Mouse (Mus musculus) heart, adult 2 months (tissue): ENCODE data around the gene Dock2. TPM values are rescaled to one million over a fixed set of nuclear protein-coding genes. Genes with fewer than 3 reads are reported as not detected.

Source experiments
- DNase-seq, 2 experiments: peaks; one replicate each; pipeline ENCODE4 v3.0.0; 2021
- H3K27ac ChIP-seq: fragments of 200-600 bp; 2 replicates; pipeline ENCODE4 v1.8.1; 2022
- H3K27me3 ChIP-seq: fragments of 200-500 bp; 2 replicates; pipeline ENCODE4 v1.6.1; 2012; ENCODE audit warnings: mild to moderate bottlenecking, low read length, inconsistent platforms, mixed read lengths; ENCODE audit not compliant: control insufficient read depth, insufficient read depth
- H3K36me3 ChIP-seq: fragments of 200-500 bp; 2 replicates; pipeline ENCODE4 v1.6.1; 2012; ENCODE audit warnings: low read length, inconsistent platforms; ENCODE audit not compliant: control insufficient read depth, insufficient read depth
- H3K4me1 ChIP-seq: fragments of 200-500 bp; 2 replicates; pipeline ENCODE4 v1.6.1; 2011; ENCODE audit warnings: low read length; ENCODE audit not compliant: control insufficient read depth, insufficient read depth
- H3K4me3 ChIP-seq: fragments of 200-600 bp; 2 replicates; pipeline ENCODE4 v1.8.1; 2022
- H3K79me2 ChIP-seq: fragments of 200-500 bp; replicated peaks from 2 replicates; pipeline ENCODE4 v1.6.1; 2012; ENCODE audit warnings: mild to moderate bottlenecking, inconsistent platforms, low read length, moderate library complexity, mixed read lengths; ENCODE audit not compliant: control insufficient read depth, insufficient read depth
- H3K9ac ChIP-seq: fragments of 200-500 bp; 2 replicates; pipeline ENCODE4 v1.6.1; 2012; ENCODE audit warnings: low read depth, mild to moderate bottlenecking, control low read depth, inconsistent platforms, low read length, mixed read lengths
- CTCF ChIP-seq: fragments of 200-600 bp; IDR thresholded peaks from 2 replicates; pipeline ENCODE4 v1.8.1; 2022; ENCODE audit warnings: antibody characterized with exemption, mild to moderate bottlenecking, moderate library complexity
- EP300 ChIP-seq: fragments of 200-500 bp; IDR thresholded peaks from 2 replicates; pipeline ENCODE4 v1.6.1; 2011; ENCODE audit warnings: low read depth, low read length, control low read depth; ENCODE audit not compliant: insufficient read depth
- POLR2A ChIP-seq: fragments of 200-500 bp; IDR thresholded peaks from 2 replicates; pipeline ENCODE4 v1.6.1; 2011; ENCODE audit warnings: mild to moderate bottlenecking, low read depth, low read length, control low read depth; ENCODE audit not compliant: insufficient read depth
- WGBS: fragments of 180-500 bp; shearing (Covaris S2); methylation state at CpG from one replicate; pipeline ENCODE4 v1.1.7; 2018; 5-methylcytosine and 5-hydroxymethylcytosine counted together
- intact Hi-C: fragments of 180-260 bp; cut with DNase I; formaldehyde crosslinking; loops from one replicate; pipeline ENCODE4 v1.15.1; 2025
- polyA plus RNA-seq: library from polyadenylated mRNA; depleted of rRNA; stranded (reverse); fragments of >200 nt; gene quantifications from 2 replicates; pipeline ENCODE4 v1.2.3, GENCODE M21; 2012
- total RNA-seq, 2 experiments: library from RNA; stranded (reverse); gene quantifications; 2 replicates each; pipeline ENCODE4 v1.2.3; 2021

Gene Dock2
- total and polyA plus RNA-seq, 3 experiments = 1.7 to 3.4 (median 2.3) TPM

- Histone ChIP-seq H3K4me1 (no peaks in the 10 kb centered on the region), H3K9ac (no peak overlapping the region), H3K36me3 (no peaks in the 10 kb centered on the region), H3K27ac (no peak overlapping the region), H3K4me3 (no peak overlapping the region), H3K27me3 (no peaks in the 10 kb centered on the region), H3K79me2 (no peaks in the 10 kb centered on the region)
- whole genome bisulfite sequencing = 85% methylated on average over 11 of the region's 11 CpGs
- no peak for DNase-seq
- TF ChIP-seq EP300 (no peak), POLR2A (no peak), CTCF (no peak)
- intact Hi-C loops = no loop called here
Measured at GRCm38 (mm10) chr11:34708278-34708677, 75.4 kb downstream of the Dock2 start.

GRCm38 (mm10) chr11:34707360-34707759 is 76.3 kb downstream of the Dock2 start:
- Histone ChIP-seq H3K36me3 (no peaks in the 10 kb centered on the region), H3K79me2 (no peaks in the 10 kb centered on the region), H3K9ac (no peak overlapping the region), H3K27ac (no peak overlapping the region), H3K4me1 (no peaks in the 10 kb centered on the region), H3K4me3 (no peak overlapping the region), H3K27me3 (no peaks in the 10 kb centered on the region)
- no peak for DNase-seq
- intact Hi-C loops = no loop called here
- TF ChIP-seq CTCF (no peak), EP300 (no peak), POLR2A (no peak)
- WGBS = 78% methylated on average over 5 of the region's 5 CpGs

- H3K4me1 ChIP-seq = no peaks in the 10 kb centered on the region
- H3K36me3 ChIP-seq = no peaks in the 10 kb centered on the region
- H3K79me2 ChIP-seq = no peaks in the 10 kb centered on the region
- no peak for DNase-seq
- intact Hi-C loops = no loop called here
- 68% methylated on average over 4 of the region's 4 CpGs for WGBS
- H3K9ac ChIP-seq = no peak overlapping the region
- no peaks in the 10 kb centered on the region for H3K27me3 ChIP-seq
- TF ChIP-seq CTCF (no peak), EP300 (no peak), POLR2A (no peak)
- H3K4me3 ChIP-seq = no peak overlapping the region
- H3K27ac ChIP-seq = no peak overlapping the region
Measured at GRCm38 (mm10) chr11:34705108-34705446, 78.6 kb downstream of the Dock2 start.

DNA sequence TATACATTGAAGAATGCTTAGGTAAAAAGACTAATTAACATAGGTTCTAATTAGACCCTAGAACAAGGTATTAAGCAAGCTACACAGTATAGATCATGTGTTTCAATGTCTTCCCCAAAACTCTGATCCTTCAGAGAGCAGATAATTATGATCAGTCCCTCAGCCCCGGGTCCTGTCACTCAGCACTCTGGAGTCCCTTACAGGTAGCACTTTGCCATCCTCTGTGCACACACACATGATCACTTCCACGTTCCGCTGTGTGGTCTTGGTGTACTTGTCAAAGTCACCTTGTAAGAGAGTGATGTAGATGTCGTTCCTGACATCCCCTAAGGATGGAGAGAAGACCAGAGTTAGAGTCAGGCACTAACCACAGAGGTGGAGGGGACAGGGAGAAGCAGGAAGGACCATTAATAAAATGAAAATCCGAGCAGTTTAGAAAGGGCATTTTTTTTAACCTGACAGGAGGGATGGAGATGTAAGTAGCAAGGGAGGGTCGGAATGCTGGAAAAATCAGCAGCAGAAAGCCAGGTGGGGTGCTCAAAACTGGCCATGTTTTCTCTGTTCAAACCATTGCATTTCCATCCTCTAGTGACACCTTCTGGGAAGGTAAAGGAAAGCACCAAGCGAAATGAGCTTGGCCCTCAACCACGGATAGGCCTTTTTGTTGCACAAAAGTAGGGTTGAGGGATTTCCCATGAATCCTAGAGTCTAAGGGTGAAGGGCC is 79.1 kb downstream of the Dock2 start:
- TF ChIP-seq EP300 (no peak), CTCF (no peak), POLR2A (no peak)
- intact Hi-C loops = no loop called here
- H3K36me3 ChIP-seq = no peaks in the 10 kb centered on the region
- H3K4me3 ChIP-seq = no peak overlapping the region
- WGBS = 49% methylated on average over 8 of the region's 8 CpGs
- no peaks in the 10 kb centered on the region for H3K27me3 ChIP-seq
- no peaks in the 10 kb centered on the region for H3K4me1 ChIP-seq
- no peak overlapping the region for H3K27ac ChIP-seq
- no peak for DNase-seq
- H3K9ac ChIP-seq = no peak overlapping the region
- H3K79me2 ChIP-seq = no peaks in the 10 kb centered on the region

GRCm38 (mm10) chr11:34703851-34704250 is 79.8 kb downstream of the Dock2 start:
- H3K27me3 ChIP-seq = no peaks in the 10 kb centered on the region
- no peaks in the 10 kb centered on the region for H3K79me2 ChIP-seq
- TF ChIP-seq CTCF (no peak), POLR2A (no peak), EP300 (no peak)
- no peak overlapping the region for H3K27ac ChIP-seq
- DNase-seq = no peak
- H3K4me1 ChIP-seq = no peaks in the 10 kb centered on the region
- H3K9ac ChIP-seq = no peak overlapping the region
- no peaks in the 10 kb centered on the region for H3K36me3 ChIP-seq
- WGBS = 43% methylated on average over 6 of the region's 6 CpGs
- intact Hi-C loops = no loop called here
- H3K4me3 ChIP-seq = no peak overlapping the region

- H3K4me3 ChIP-seq = no peak overlapping the region
- H3K9ac ChIP-seq = no peak overlapping the region
- DNase-seq = no peak
- 50% methylated on average over 8 of the region's 8 CpGs for WGBS
- no peak overlapping the region for H3K27ac ChIP-seq
- H3K79me2 ChIP-seq = no peaks in the 10 kb centered on the region
- H3K4me1 ChIP-seq = no peaks in the 10 kb centered on the region
- no peaks in the 10 kb centered on the region for H3K27me3 ChIP-seq
- TF ChIP-seq POLR2A = no peak
- TF ChIP-seq CTCF = no peak
- no peak for TF ChIP-seq EP300
- intact Hi-C loops = no loop called here
- H3K36me3 ChIP-seq = no peaks in the 10 kb centered on the region
Measured at GRCm38 (mm10) chr11:34681790-34682189, 101.9 kb downstream of the Dock2 start.
